Mouse (Mus musculus) hindbrain, embryonic 10.5 days (tissue): ENCODE data around the gene Rhog. TPM values are rescaled to one million over a fixed set of nuclear protein-coding genes. Genes with fewer than 3 reads are reported as not detected.
A peak's percentile ranks its signal among the peaks of the same experiment; 100 is the strongest.

Source experiments
- DNase-seq: peaks from one replicate; pipeline ENCODE4 v3.0.0-alpha.2; 2017; ENCODE audit warnings: low spot score
- H3K27ac ChIP-seq: fragments of 300-500 bp; sonication (generic); 2 replicates; pipeline ENCODE4 v1.5.1; 2016; ENCODE audit warnings: mild to moderate bottlenecking, moderate library complexity
- H3K27me3 ChIP-seq: fragments of 300-500 bp; sonication (generic); 2 replicates; pipeline ENCODE4 v1.6.1; 2016; ENCODE audit warnings: mild to moderate bottlenecking; ENCODE audit not compliant: poor library complexity, insufficient read depth, severe bottlenecking
- H3K36me3 ChIP-seq: fragments of 300-500 bp; sonication (generic); 2 replicates; pipeline ENCODE4 v1.6.1; 2016; ENCODE audit warnings: mild to moderate bottlenecking, moderate library complexity
- H3K4me1 ChIP-seq: fragments of 300-500 bp; sonication (generic); replicated peaks from 2 replicates; pipeline ENCODE4 v1.6.1; 2016; ENCODE audit warnings: mild to moderate bottlenecking
- H3K4me3 ChIP-seq: fragments of 300-500 bp; sonication (generic); 2 replicates; pipeline ENCODE4 v1.5.1; 2016; ENCODE audit warnings: mild to moderate bottlenecking, moderate library complexity
- H3K9me3 ChIP-seq: fragments of 300-500 bp; sonication (generic); 2 replicates; pipeline ENCODE4 v1.6.1; 2016; ENCODE audit warnings: mild to moderate bottlenecking, moderate library complexity
- WGBS: fragments of 180-500 bp; shearing (Covaris S2); methylation state at CpG from one replicate; pipeline ENCODE4 v1.1.7; 2016; 5-methylcytosine and 5-hydroxymethylcytosine counted together
- polyA plus RNA-seq: library from polyadenylated mRNA; unstranded; fragments of >200 nt; fragmentation: Nextera tagmentation; extraction: Ambion mirVana; gene quantifications from 2 replicates; pipeline ENCODE4 v1.2.1, GENCODE M21; 2016

Gene Rhog
- polyA plus RNA-seq, 1 experiment from 2014 or later, result 34.3 TPM

GRCm38 (mm10) chr7:102248691-102249404 lies 7.0 kb downstream of the Rhog start:
- H3K4me1 ChIP-seq, result peaks cover 51% of the 10 kb centered on the region
- 32% methylated on average over 16 of the region's 16 CpGs for WGBS
- 0 out of 2 replicates have a peak, but pooled peaks cover 2% of the 10 kb centered on the region for H3K36me3 ChIP-seq
- H3K27ac ChIP-seq, result peak overlapping the region; percentile 98
- H3K9me3 ChIP-seq, result no peaks in the 10 kb centered on the region
- peak overlapping the region; percentile 90 for H3K4me3 ChIP-seq
- no peaks in the 10 kb centered on the region for H3K27me3 ChIP-seq
- no peak for DNase-seq

GRCm38 (mm10) chr7:102246956-102247797 lies 8.7 kb downstream of the Rhog start:
- Histone ChIP-seq H3K36me3 (peaks cover 10% of the 10 kb centered on the region; the same call in 1 of the 2 replicates), H3K4me3 (0 out of 2 replicates have a peak overlapping the region, but pooled peaks have one; percentile 7), H3K4me1 (peaks cover 51% of the 10 kb centered on the region), H3K9me3 (no peaks in the 10 kb centered on the region), H3K27ac (peak overlapping the region; percentile 40), H3K27me3 (no peaks in the 10 kb centered on the region)
- no peak for DNase-seq
- WGBS, result 59% methylated on average over 12 of the region's 12 CpGs

GRCm38 (mm10) chr7:102246265-102246664 lies 9.6 kb downstream of the Rhog start:
- H3K27ac ChIP-seq, result peak overlapping the region; percentile 66; the same call in 1 of the 2 replicates
- DNase-seq, result no peak
- H3K4me1 ChIP-seq, result peaks cover 51% of the 10 kb centered on the region

GRCm38 (mm10) chr7:102245775-102246174 lies 10.1 kb downstream of the Rhog start:
- Histone ChIP-seq H3K27me3 (no peaks in the 10 kb centered on the region), H3K4me1 (peaks cover 51% of the 10 kb centered on the region), H3K9me3 (no peaks in the 10 kb centered on the region), H3K4me3 (no peak overlapping the region), H3K27ac (peak overlapping the region; percentile 66), H3K36me3 (peaks cover 23% of the 10 kb centered on the region)
- no peak for DNase-seq
- WGBS, result 8% methylated on average over 1 of the region's 1 CpGs

More at GRCm38 (mm10) chr7:102246265-102246664, 9.6 kb downstream of the Rhog start:
- Histone ChIP-seq H3K27me3 (no peaks in the 10 kb centered on the region), H3K9me3 (no peaks in the 10 kb centered on the region), H3K4me3 (no peak overlapping the region), H3K36me3 (peaks cover 19% of the 10 kb centered on the region)
- WGBS, result 62% methylated on average over 6 of the region's 6 CpGs

GRCm38 (mm10) chr7:102244782-102245535 lies 10.9 kb downstream of the Rhog start:
- Histone ChIP-seq H3K4me3 (no peak overlapping the region), H3K9me3 (no peaks in the 10 kb centered on the region), H3K27me3 (no peaks in the 10 kb centered on the region), H3K27ac (no peak overlapping the region), H3K4me1 (peaks cover 51% of the 10 kb centered on the region), H3K36me3 (peaks cover 32% of the 10 kb centered on the region)
- DNase-seq, result no peak
- 89% methylated on average over 3 of the region's 3 CpGs for whole genome bisulfite sequencing

- no peaks in the 10 kb centered on the region for H3K9me3 ChIP-seq
- no peaks in the 10 kb centered on the region for H3K27me3 ChIP-seq
- peaks cover 43% of the 10 kb centered on the region for H3K36me3 ChIP-seq
- no peak overlapping the region for H3K27ac ChIP-seq
- 83% methylated on average over 2 of the region's 2 CpGs for WGBS
- H3K4me3 ChIP-seq, result no peak overlapping the region
- peaks cover 43% of the 10 kb centered on the region for H3K4me1 ChIP-seq
- no peak for DNase-seq
Measured at GRCm38 (mm10) chr7:102243870-102244269, 12.0 kb downstream of the Rhog start.

- no peak for DNase-seq
- peaks cover 34% of the 10 kb centered on the region for H3K4me1 ChIP-seq
- WGBS, result 88% methylated on average over 3 of the region's 3 CpGs
- H3K4me3 ChIP-seq, result no peak overlapping the region
- H3K36me3 ChIP-seq, result peaks cover 52% of the 10 kb centered on the region
- no peak overlapping the region for H3K27ac ChIP-seq
- no peaks in the 10 kb centered on the region for H3K9me3 ChIP-seq
- H3K27me3 ChIP-seq, result no peaks in the 10 kb centered on the region
Measured at GRCm38 (mm10) chr7:102242917-102243316, 12.9 kb downstream of the Rhog start.

GRCm38 (mm10) chr7:102242371-102242770 lies 13.5 kb downstream of the Rhog start:
- H3K36me3 ChIP-seq, result peaks cover 58% of the 10 kb centered on the region
- H3K4me3 ChIP-seq, result no peak overlapping the region
- no peak overlapping the region for H3K27ac ChIP-seq
- no peaks in the 10 kb centered on the region for H3K27me3 ChIP-seq
- peaks cover 28% of the 10 kb centered on the region for H3K4me1 ChIP-seq
- no peaks in the 10 kb centered on the region for H3K9me3 ChIP-seq
- WGBS, result 95% methylated on average over 5 of the region's 5 CpGs
- no peak for DNase-seq

GRCm38 (mm10) chr7:102239591-102239990 lies 16.3 kb downstream of the Rhog start:
- H3K36me3 ChIP-seq, result peaks cover 77% of the 10 kb centered on the region
- H3K9me3 ChIP-seq, result no peaks in the 10 kb centered on the region
- no peaks in the 10 kb centered on the region for H3K27me3 ChIP-seq
- peaks cover under 1% of the 10 kb centered on the region for H3K4me1 ChIP-seq
- H3K4me3 ChIP-seq, result no peak overlapping the region
- 94% methylated on average over 16 of the region's 16 CpGs for WGBS
- H3K27ac ChIP-seq, result no peak overlapping the region
- DNase-seq, result no peak

- H3K9me3 ChIP-seq, result no peaks in the 10 kb centered on the region
- no peak for DNase-seq
- H3K27ac ChIP-seq, result no peak overlapping the region
- WGBS, result 93% methylated on average over 8 of the region's 8 CpGs
- no peaks in the 10 kb centered on the region for H3K4me1 ChIP-seq
- H3K27me3 ChIP-seq, result no peaks in the 10 kb centered on the region
- H3K4me3 ChIP-seq, result no peak overlapping the region
- peaks cover 78% of the 10 kb centered on the region for H3K36me3 ChIP-seq
Measured at GRCm38 (mm10) chr7:102238686-102239286, 17.1 kb downstream of the Rhog start.

GRCm38 (mm10) chr7:102233059-102233458 lies 22.8 kb downstream of the Rhog start:
- Histone ChIP-seq H3K27me3 (no peaks in the 10 kb centered on the region), H3K9me3 (peaks cover 6% of the 10 kb centered on the region; the same call in 1 of the 2 replicates), H3K27ac (no peak overlapping the region), H3K36me3 (peaks cover 65% of the 10 kb centered on the region), H3K4me1 (peaks cover 7% of the 10 kb centered on the region), H3K4me3 (no peak overlapping the region)
- 86% methylated on average over 4 of the region's 4 CpGs for WGBS
- DNase-seq, result no peak

- 92% methylated on average over 6 of the region's 6 CpGs for WGBS
- Histone ChIP-seq H3K27ac (no peak overlapping the region), H3K4me1 (peaks cover 7% of the 10 kb centered on the region), H3K9me3 (peaks cover 6% of the 10 kb centered on the region; the same call in 1 of the 2 replicates), H3K4me3 (no peak overlapping the region), H3K27me3 (no peaks in the 10 kb centered on the region), H3K36me3 (peaks cover 60% of the 10 kb centered on the region)
- no peak for DNase-seq
Measured at GRCm38 (mm10) chr7:102229814-102230213, 26.0 kb downstream of the Rhog start.
